Mouse (Mus musculus): ENCODE results near the gene Setd1b. TPM values are rescaled to one million over a fixed set of nuclear protein-coding genes. Genes with fewer than 3 reads are reported as not detected.

Setd1b gene
- polyA plus RNA-seq, 1 experiment from 2014 or later = 14.2 TPM

DNA sequence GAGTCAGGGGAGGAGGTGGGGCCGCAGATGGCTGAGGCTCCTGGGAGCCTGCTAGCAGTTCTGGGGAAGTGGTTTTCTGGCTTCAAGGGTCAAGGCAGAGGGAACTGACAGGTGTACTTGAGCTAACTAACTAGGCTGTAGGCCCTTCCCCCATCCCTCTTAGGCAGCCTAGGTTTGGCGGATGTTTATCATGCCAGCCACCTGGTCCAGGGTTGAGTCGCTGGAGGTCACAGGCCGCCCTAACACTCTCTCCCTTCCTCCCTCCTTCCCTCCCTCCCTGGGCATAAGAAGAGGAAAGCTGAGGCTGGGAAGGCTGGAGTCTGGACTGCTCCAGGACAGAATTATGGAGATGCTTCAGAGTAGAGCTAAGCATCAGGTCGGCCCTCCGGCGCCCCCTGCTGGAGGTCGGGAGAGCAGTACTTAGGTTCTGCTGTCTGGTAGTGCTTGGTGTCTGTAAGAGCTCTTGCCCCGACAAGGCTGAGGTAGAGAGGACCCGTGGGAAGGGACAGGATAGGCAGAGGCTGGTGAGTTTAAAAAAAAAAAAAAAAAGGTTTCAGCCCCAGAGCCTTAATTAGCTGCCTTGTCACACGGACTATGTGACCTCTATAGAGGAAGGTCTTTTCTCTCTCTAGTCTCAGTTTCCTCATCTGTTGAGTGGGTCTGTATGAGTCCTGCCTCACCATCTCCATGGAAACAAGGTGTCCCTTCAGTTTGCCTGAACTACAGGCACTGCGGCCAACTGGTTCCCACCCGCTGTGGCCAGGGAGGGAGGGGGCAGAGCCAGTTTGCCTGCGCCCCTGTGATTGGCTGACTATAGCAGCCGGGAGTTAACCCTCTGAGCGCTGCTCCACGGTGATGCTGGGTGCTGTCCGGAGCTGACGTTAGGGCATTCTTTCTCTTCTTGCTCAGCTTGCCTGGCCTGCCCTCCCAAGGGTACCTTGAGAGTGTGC is 7.7 kb downstream of the Setd1b start:
- Histone ChIP-seq H3K27me3 (ENCODE audit: control insufficient read depth, insufficient read depth, low read length) (no peaks in the 10 kb centered on the region), H3K9me3 (ENCODE audit: control insufficient read depth, low read length) (no peaks in the 10 kb centered on the region), H3K36me3 (ENCODE audit: control insufficient read depth, insufficient read depth, low read length) (peaks cover 79% of the 10 kb centered on the region), H3K9ac (replicated peaks; ENCODE audit: low read length) (peak overlapping the region; percentile 37), H3K4me2 (ENCODE audit: low read length) (peak overlapping the region; percentile 60), H3K27ac (replicated peaks; ENCODE audit: low read depth, low read length) (peak overlapping the region; percentile 20; the same call in 1 of the 2 replicates), H3K4me1 (ENCODE audit: control insufficient read depth, insufficient read depth, low read length) (peaks cover 42% of the 10 kb centered on the region), H3K4me3 (replicated peaks; ENCODE audit: low read depth, low read length) (peak overlapping the region; percentile 36)
- ATAC-seq (ENCODE audit: low FRiP score, low TSS enrichment) (peak; percentile 85), DNase-seq (peak; percentile 92)
- 11% methylated on average over 19 of the region's 19 CpGs for WGBS

DNA sequence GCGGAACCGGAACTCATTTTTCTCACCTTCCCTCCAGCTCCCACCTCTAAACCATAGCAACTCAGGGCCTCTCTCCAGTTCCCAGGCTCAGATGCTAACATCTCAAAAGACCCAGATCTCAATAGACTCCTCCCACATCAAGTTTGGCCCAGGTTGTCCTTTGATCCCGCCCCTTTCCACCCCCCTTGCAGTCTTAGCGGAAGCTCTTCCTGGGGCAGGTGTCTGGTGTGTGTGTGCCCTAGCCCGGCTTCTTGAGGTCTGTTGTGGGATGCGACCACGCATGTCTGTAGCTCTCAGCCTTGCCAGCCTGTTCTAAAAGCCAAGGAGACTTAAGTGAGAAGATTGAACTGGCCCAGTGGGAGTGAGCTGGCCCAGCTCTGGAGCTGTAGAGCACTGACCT is 8.6 kb downstream of the Setd1b start:
- Histone ChIP-seq H3K36me3 (ENCODE audit: control insufficient read depth, insufficient read depth, low read length) (peaks cover 86% of the 10 kb centered on the region), H3K9ac (replicated peaks; ENCODE audit: low read length) (peak overlapping the region; percentile 29), H3K27me3 (ENCODE audit: control insufficient read depth, insufficient read depth, low read length) (no peaks in the 10 kb centered on the region), H3K4me3 (replicated peaks; ENCODE audit: low read depth, low read length) (peak overlapping the region; percentile 36), H3K4me2 (ENCODE audit: low read length) (peak overlapping the region; percentile 60), H3K9me3 (ENCODE audit: control insufficient read depth, low read length) (no peaks in the 10 kb centered on the region), H3K27ac (replicated peaks; ENCODE audit: low read depth, low read length) (no peak overlapping the region), H3K4me1 (ENCODE audit: control insufficient read depth, insufficient read depth, low read length) (peaks cover 33% of the 10 kb centered on the region)
- ATAC-seq (ENCODE audit: low FRiP score, low TSS enrichment) (no peak), DNase-seq (no peak)
- 44% methylated on average over 7 of the region's 7 CpGs for WGBS

DNA sequence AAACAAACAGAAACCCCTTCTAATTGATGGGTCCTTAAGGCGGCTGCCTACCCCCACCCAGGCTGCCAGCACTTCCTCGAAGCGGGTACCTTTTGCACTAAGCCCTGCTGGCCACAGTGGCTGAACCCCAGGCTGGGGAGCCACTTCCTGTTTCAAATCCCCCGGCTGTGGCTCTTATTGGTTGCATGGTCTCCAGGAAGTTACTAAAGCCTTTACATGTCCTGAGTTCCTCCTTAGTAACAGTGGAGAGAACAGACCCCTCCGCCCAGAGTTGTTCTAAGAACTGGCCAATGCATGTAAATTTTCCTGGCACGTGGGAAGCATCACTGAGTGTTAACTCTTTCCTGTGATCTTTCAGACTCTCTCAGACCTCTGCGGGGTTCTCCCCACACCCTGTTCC is 9.1 kb downstream of the Setd1b start:
- Histone ChIP-seq H3K27ac (replicated peaks; ENCODE audit: low read depth, low read length) (no peak overlapping the region), H3K9ac (replicated peaks; ENCODE audit: low read length) (peak overlapping the region; percentile 29; the same call in 1 of the 2 replicates), H3K4me1 (ENCODE audit: control insufficient read depth, insufficient read depth, low read length) (peaks cover 29% of the 10 kb centered on the region), H3K4me2 (ENCODE audit: low read length) (peak overlapping the region; percentile 60), H3K27me3 (ENCODE audit: control insufficient read depth, insufficient read depth, low read length) (no peaks in the 10 kb centered on the region), H3K9me3 (ENCODE audit: control insufficient read depth, low read length) (no peaks in the 10 kb centered on the region), H3K36me3 (ENCODE audit: control insufficient read depth, insufficient read depth, low read length) (peaks cover 88% of the 10 kb centered on the region), H3K4me3 (replicated peaks; ENCODE audit: low read depth, low read length) (peak overlapping the region; percentile 36)
- ATAC-seq (ENCODE audit: low FRiP score, low TSS enrichment) (no peak), DNase-seq (peak; percentile 67)
- WGBS = 47% methylated on average over 7 of the region's 7 CpGs

DNA sequence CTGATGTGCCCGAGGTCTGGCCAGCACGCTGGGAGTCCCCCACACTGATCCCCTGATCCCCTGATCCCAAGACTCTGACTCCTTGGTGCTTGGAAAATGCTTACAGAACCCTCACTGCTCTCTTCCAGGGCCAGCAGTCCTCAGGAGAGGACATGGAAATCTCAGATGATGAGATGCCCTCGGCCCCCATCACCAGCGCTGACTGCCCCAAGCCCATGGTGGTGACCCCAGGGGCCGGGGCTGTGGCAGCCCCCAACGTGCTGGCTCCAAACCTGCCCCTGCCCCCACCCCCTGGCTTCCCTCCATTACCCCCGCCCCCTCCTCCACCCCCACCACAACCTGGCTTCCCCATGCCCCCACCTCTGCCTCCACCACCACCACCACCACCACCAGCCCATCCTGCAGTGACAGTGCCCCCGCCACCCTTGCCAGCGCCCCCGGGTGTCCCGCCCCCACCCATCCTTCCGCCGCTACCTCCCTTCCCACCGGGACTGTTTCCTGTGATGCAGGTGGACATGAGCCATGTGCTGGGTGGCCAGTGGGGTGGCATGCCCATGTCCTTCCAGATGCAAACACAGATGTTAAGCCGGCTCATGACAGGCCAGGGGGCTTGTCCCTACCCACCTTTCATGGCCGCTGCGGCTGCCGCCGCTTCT is 9.8 kb downstream of the Setd1b start:
- peaks cover 29% of the 10 kb centered on the region for H3K4me1 ChIP-seq (ENCODE audit: control insufficient read depth, insufficient read depth, low read length)
- no peaks in the 10 kb centered on the region for H3K9me3 ChIP-seq (ENCODE audit: control insufficient read depth, low read length)
- peak overlapping the region; percentile 60; the same call in 1 of the 2 replicates for H3K4me2 ChIP-seq (ENCODE audit: low read length)
- no peaks in the 10 kb centered on the region for H3K27me3 ChIP-seq (ENCODE audit: control insufficient read depth, insufficient read depth, low read length)
- DNase-seq (no peak), ATAC-seq (ENCODE audit: low FRiP score, low TSS enrichment) (no peak)
- H3K27ac ChIP-seq (replicated peaks; ENCODE audit: low read depth, low read length) = no peak overlapping the region
- H3K4me3 ChIP-seq (replicated peaks; ENCODE audit: low read depth, low read length) = no peak overlapping the region
- 96% methylated on average over 19 of the region's 19 CpGs for WGBS
- H3K9ac ChIP-seq (replicated peaks; ENCODE audit: low read length) = no peak overlapping the region
- H3K36me3 ChIP-seq (ENCODE audit: control insufficient read depth, insufficient read depth, low read length) = peaks cover 88% of the 10 kb centered on the region

DNA sequence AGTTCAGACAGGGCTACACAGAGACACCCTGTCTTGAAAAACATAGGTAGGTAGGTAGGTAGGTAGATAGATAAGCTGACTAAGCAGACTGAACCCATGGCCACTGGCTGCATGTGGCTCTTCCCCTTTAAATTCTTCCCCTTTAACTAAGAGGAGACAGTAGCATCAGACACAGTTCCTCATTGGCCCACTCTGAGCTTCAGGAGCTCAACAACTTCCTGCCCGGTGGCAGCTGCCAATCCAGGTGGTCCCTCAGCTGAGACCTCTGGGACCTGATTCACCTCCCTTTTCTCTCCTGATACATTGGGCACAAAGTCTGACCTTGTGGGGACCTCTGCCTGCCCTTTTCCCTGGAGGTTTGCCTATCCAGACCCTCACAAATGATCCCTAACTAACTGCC is 10.9 kb downstream of the Setd1b start:
- peaks cover 88% of the 10 kb centered on the region for H3K36me3 ChIP-seq (ENCODE audit: control insufficient read depth, insufficient read depth, low read length)
- 89% methylated on average over 1 of the region's 1 CpGs for WGBS
- H3K4me3 ChIP-seq (replicated peaks; ENCODE audit: low read depth, low read length) = no peak overlapping the region

DNA sequence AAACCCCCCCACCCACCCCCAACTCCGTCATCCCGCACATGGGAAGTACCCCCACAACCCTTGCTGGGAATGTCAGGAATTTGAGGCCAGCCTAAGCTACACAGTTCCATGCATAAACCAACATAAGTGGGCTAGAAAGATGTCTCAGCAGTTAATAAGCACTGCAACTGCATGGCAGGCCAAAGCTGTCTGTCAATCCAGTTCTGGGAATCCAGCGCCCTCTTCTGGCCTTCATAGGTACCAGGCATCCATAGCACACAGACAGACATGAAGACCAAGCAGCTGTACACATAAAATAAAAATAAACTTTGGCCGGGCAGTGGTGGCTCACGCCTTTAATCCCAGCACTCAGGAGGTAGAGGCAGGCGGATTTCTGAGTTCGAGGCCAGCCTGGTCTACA is 13.4 kb downstream of the Setd1b start:
- Histone ChIP-seq H3K4me2 (ENCODE audit: low read length) (no peak overlapping the region), H3K4me1 (ENCODE audit: control insufficient read depth, insufficient read depth, low read length) (peaks cover 12% of the 10 kb centered on the region), H3K36me3 (ENCODE audit: control insufficient read depth, insufficient read depth, low read length) (peaks cover 95% of the 10 kb centered on the region), H3K27ac (replicated peaks; ENCODE audit: low read depth, low read length) (no peak overlapping the region), H3K4me3 (replicated peaks; ENCODE audit: low read depth, low read length) (no peak overlapping the region), H3K9ac (replicated peaks; ENCODE audit: low read length) (no peak overlapping the region), H3K9me3 (ENCODE audit: control insufficient read depth, low read length) (no peaks in the 10 kb centered on the region), H3K27me3 (ENCODE audit: control insufficient read depth, insufficient read depth, low read length) (no peaks in the 10 kb centered on the region)
- no peak for ATAC-seq (ENCODE audit: low FRiP score, low TSS enrichment)
- DNase-seq = peak; percentile 86
- WGBS = 54% methylated on average over 7 of the region's 7 CpGs

More for the DNA sequence above, 10.9 kb downstream of the Setd1b start:
- peaks cover 29% of the 10 kb centered on the region for H3K4me1 ChIP-seq (ENCODE audit: control insufficient read depth, insufficient read depth, low read length)
- no peaks in the 10 kb centered on the region for H3K9me3 ChIP-seq (ENCODE audit: control insufficient read depth, low read length)
- no peak for DNase-seq
- H3K27ac ChIP-seq (replicated peaks; ENCODE audit: low read depth, low read length) = no peak overlapping the region
- H3K27me3 ChIP-seq (ENCODE audit: control insufficient read depth, insufficient read depth, low read length) = no peaks in the 10 kb centered on the region
- ATAC-seq (ENCODE audit: low FRiP score, low TSS enrichment) = no peak
- no peak overlapping the region for H3K9ac ChIP-seq (replicated peaks; ENCODE audit: low read length)
- H3K4me2 ChIP-seq (ENCODE audit: low read length) = no peak overlapping the region

DNA sequence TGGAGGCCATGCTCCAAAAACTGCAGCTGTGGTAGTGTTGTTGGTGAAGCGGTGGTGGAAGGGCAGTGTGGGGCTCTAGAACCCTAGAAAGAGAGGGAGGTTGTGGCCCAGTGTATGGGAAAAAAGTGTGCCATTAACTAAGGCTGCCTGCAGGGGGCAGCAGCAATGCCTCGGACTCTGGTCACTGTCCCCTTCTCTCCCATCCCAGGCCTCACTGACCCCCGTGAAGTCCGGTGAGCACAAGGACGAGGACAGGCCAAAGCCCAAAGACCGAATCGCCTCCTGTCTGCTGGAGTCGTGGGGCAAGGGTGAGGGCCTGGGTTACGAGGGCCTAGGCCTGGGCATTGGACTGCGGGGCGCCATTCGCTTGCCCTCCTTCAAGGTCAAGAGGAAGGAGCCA is 14.8 kb downstream of the Setd1b start:
- H3K9me3 ChIP-seq (ENCODE audit: control insufficient read depth, low read length) = no peaks in the 10 kb centered on the region
- no peaks in the 10 kb centered on the region for H3K4me1 ChIP-seq (ENCODE audit: control insufficient read depth, insufficient read depth, low read length)
- peaks cover 95% of the 10 kb centered on the region for H3K36me3 ChIP-seq (ENCODE audit: control insufficient read depth, insufficient read depth, low read length)
- no peak overlapping the region for H3K4me2 ChIP-seq (ENCODE audit: low read length)
- WGBS = 86% methylated on average over 12 of the region's 12 CpGs
- no peaks in the 10 kb centered on the region for H3K27me3 ChIP-seq (ENCODE audit: control insufficient read depth, insufficient read depth, low read length)
- no peak overlapping the region for H3K4me3 ChIP-seq (replicated peaks; ENCODE audit: low read depth, low read length)
- DNase-seq = no peak
- H3K27ac ChIP-seq (replicated peaks; ENCODE audit: low read depth, low read length) = no peak overlapping the region
- H3K9ac ChIP-seq (replicated peaks; ENCODE audit: low read length) = no peak overlapping the region
- ATAC-seq (ENCODE audit: low FRiP score, low TSS enrichment) = no peak

DNA sequence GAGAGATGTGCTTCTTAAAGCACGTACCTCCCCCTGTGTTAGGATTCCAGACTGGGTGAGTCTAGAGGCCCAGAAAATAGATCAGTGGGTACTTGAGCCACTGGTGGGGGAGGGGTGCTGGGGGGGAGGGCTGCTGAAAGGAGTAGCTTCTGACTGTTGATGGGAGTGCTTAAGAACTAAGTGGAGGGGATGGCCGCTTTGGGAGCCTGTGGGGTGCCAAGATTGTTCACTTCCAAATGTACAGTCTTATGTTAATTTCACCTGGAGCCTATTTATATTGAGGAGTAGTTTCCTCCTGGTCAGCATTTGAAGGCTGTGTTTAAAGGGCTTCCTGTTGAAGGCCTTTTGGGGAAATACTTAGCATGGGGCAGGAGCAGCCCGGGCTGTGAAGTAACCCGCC is 16.0 kb downstream of the Setd1b start:
- 87% methylated on average over 4 of the region's 4 CpGs for WGBS
- no peaks in the 10 kb centered on the region for H3K9me3 ChIP-seq (ENCODE audit: control insufficient read depth, low read length)
- no peak overlapping the region for H3K9ac ChIP-seq (replicated peaks; ENCODE audit: low read length)
- no peaks in the 10 kb centered on the region for H3K4me1 ChIP-seq (ENCODE audit: control insufficient read depth, insufficient read depth, low read length)
- H3K27ac ChIP-seq (replicated peaks; ENCODE audit: low read depth, low read length) = no peak overlapping the region
- no peak for DNase-seq
- H3K4me2 ChIP-seq (ENCODE audit: low read length) = no peak overlapping the region
- no peak for ATAC-seq (ENCODE audit: low FRiP score, low TSS enrichment)
- no peaks in the 10 kb centered on the region for H3K27me3 ChIP-seq (ENCODE audit: control insufficient read depth, insufficient read depth, low read length)
- H3K36me3 ChIP-seq (ENCODE audit: control insufficient read depth, insufficient read depth, low read length) = peaks cover 95% of the 10 kb centered on the region
- no peak overlapping the region for H3K4me3 ChIP-seq (replicated peaks; ENCODE audit: low read depth, low read length)

Measured in midbrain, embryonic 14.5 days (tissue).